7 mouse cellular contexts compared by ENCODE assay signal in genomic region chr4:132211091-132211942, GRCm38 (mm10). TPM values are rescaled to one million over a fixed set of nuclear protein-coding genes. Genes with fewer than 3 reads are reported as not detected.
DNase-seq lines count a peak whose midpoint lies in the region; ATAC-seq and TF ChIP-seq lines count a peak whose summit lies in the region.

No protein-coding gene starts in this region.

- ATAC-seq in erythroid progenitor cell, adult 5-6 weeks (replicated peaks; ENCODE audit: low FRiP score, poor library complexity, severe bottlenecking): peak; percentile 60
- ATAC-seq in limb, embryonic 14.5 days (ENCODE audit: low FRiP score, low read depth): peak; percentile 79

- peak overlapping the region; percentile 98 for H3K9ac ChIP-seq in limb, embryonic 14.5 days (ENCODE audit: low read depth, low read length, severe bottlenecking)

- peak; percentile 42 for DNase-seq in MN1 (ENCODE audit: low spot score)
- DNase-seq in adrenal gland, postnatal 14 days: peak; percentile 60
- peak; percentile 44 for DNase-seq in heart, postnatal 4 days
- no peak for DNase-seq in limb, embryonic 14.5 days (ENCODE audit: low spot score)
- DNase-seq in testis, postnatal 14 days (ENCODE audit: low spot score): peak; percentile 59

- H3K27me3 ChIP-seq in limb, embryonic 14.5 days (ENCODE audit: control insufficient read depth, insufficient read depth, low read length): no peaks in the 10 kb centered on the region
- no peaks in the 10 kb centered on the region for H3K27me3 ChIP-seq in myocyte (ENCODE audit: control insufficient read depth, insufficient read depth, insufficient read length)

- peak overlapping the region; percentile 89 for H3K4me3 ChIP-seq in limb, embryonic 14.5 days (replicated peaks; ENCODE audit: low read length)
- H3K4me3 ChIP-seq in myocyte: peak overlapping the region; percentile 61

- peak overlapping the region; percentile 99 for H3ac ChIP-seq in myocyte (ENCODE audit: control insufficient read depth, insufficient read length)

- H3K36me3 ChIP-seq in limb, embryonic 14.5 days (ENCODE audit: control insufficient read depth, insufficient read depth, low read length): peaks cover 37% of the 10 kb centered on the region
- peaks cover 29% of the 10 kb centered on the region for H3K36me3 ChIP-seq in myocyte (ENCODE audit: control insufficient read depth, insufficient read depth)

- TF ChIP-seq POLR2A in limb, embryonic 14.5 days (IDR thresholded peaks at IDR 0.05; ENCODE audit: borderline replicate concordance, extremely low read depth, insufficient read depth, insufficient read length): no peak
- TF ChIP-seq POLR2A in myocyte (IDR thresholded peaks at IDR 0.05; ENCODE audit: insufficient read length, low read depth): no peak

- H3K9me3 ChIP-seq in limb, embryonic 14.5 days (ENCODE audit: control insufficient read depth, low read length): no peaks in the 10 kb centered on the region

- peaks cover 12% of the 10 kb centered on the region for H3K4me1 ChIP-seq in limb, embryonic 14.5 days (ENCODE audit: control insufficient read depth, insufficient read depth, low read length)

- H3K4me2 ChIP-seq in limb, embryonic 14.5 days (replicated peaks; ENCODE audit: low read depth, low read length, severe bottlenecking): peak overlapping the region; percentile 94
- peak overlapping the region; percentile 90 for H3K4me2 ChIP-seq in myocyte (ENCODE audit: low read depth)

- peaks cover 52% of the 10 kb centered on the region for H3K79me2 ChIP-seq in myocyte (ENCODE audit: control insufficient read depth, insufficient read depth)

- peak overlapping the region; percentile 93 for H3K27ac ChIP-seq in limb, embryonic 14.5 days (replicated peaks; ENCODE audit: low read depth, low read length)

- 2% methylated on average over 74 of the region's 89 CpGs for WGBS in limb, embryonic 14.5 days

TF ChIP-seq in myocyte, 11 proteins besides CTCF, POLR2A, EP300 and RAD21:
- TF ChIP-seq SRF (IDR thresholded peaks at IDR 0.05; ENCODE audit: control insufficient read depth, insufficient read length, low read depth): no peak
- TF ChIP-seq CEBPB (IDR thresholded peaks at IDR 0.05; ENCODE audit: insufficient read depth, poor library complexity, severe bottlenecking): no peak
TF ChIP-seq in myocyte: peak in this region for 0.

RNA-seq across cellular contexts. Expression of gene Ythdf2, which starts 0.8 kb away (rescaled TPM):
- total RNA-seq in adrenal gland, postnatal 14 days (2021): 48.8 and 49.5 TPM in 2 replicates
- total RNA-seq in erythroid progenitor cell, adult 5-6 weeks (2015; ENCODE audit: low replicate concordance): 27.8 and 33.5 TPM in 2 replicates
- 27.2 and 29.4 TPM in 2 replicates for total RNA-seq in erythroid progenitor cell, adult 5-6 weeks (2017; ENCODE audit: low replicate concordance)
- total RNA-seq in heart, postnatal 4 days (2021): 10 to 100 TPM; 48.2 to 51.9 TPM
- 32.3 and 34.1 TPM in 2 replicates for polyA plus RNA-seq in limb, embryonic 14.5 days (2012; rRNA removed)
- polyA plus RNA-seq in limb, embryonic 14.5 days (2014; fragmentation: Nextera tagmentation; extraction: Ambion mirVana): 109 and 118 TPM in 2 replicates
- polyA plus RNA-seq in myocyte (2012; fragmentation: generic; extraction: Trizol): 20.7 TPM

RNA-seq across cellular contexts. Expression of gene Gmeb1, which starts 50.1 kb away (rescaled TPM):
- 16.2 and 17.3 TPM in 2 replicates for total RNA-seq in adrenal gland, postnatal 14 days (2021)
- 40.4 and 49.9 TPM in 2 replicates for total RNA-seq in erythroid progenitor cell, adult 5-6 weeks (2015; ENCODE audit: low replicate concordance)
- total RNA-seq in erythroid progenitor cell, adult 5-6 weeks (2017; ENCODE audit: low replicate concordance): 31.5 and 39.5 TPM in 2 replicates
- 10 to 100 TPM; 19.4 to 21.1 TPM for total RNA-seq in heart, postnatal 4 days (2021)
- polyA plus RNA-seq in limb, embryonic 14.5 days (2012; rRNA removed): 33.8 and 34.2 TPM in 2 replicates
- 28.4 and 34.0 TPM in 2 replicates for polyA plus RNA-seq in limb, embryonic 14.5 days (2014; fragmentation: Nextera tagmentation; extraction: Ambion mirVana)
- 11.7 TPM for polyA plus RNA-seq in myocyte (2012; fragmentation: generic; extraction: Trizol)
